Mouse (Mus musculus) kidney, adult 2 months (tissue): ENCODE measurements around the gene Tmprss11d. TPM values are rescaled to one million over a fixed set of nuclear protein-coding genes. Genes with fewer than 3 reads are reported as not detected.
"Not testable (repeated sequence)": the region's sequence is repeated elsewhere in the genome, so short reads cannot be mapped to it uniquely, and the experiment has no call there.

ENCODE experiments used
- DNase-seq: peaks from one replicate; pipeline ENCODE4 v3.0.0; 2021
- H3K27ac ChIP-seq: fragments of 200-500 bp; 2 replicates; pipeline ENCODE4 v1.5.1; 2012; ENCODE audit warnings: low read depth, low read length, control low read depth, inconsistent platforms; ENCODE audit not compliant: insufficient read depth
- H3K27me3 ChIP-seq: fragments of 200-500 bp; replicated peaks from 2 replicates; pipeline ENCODE4 v1.6.1; 2012; ENCODE audit warnings: mild to moderate bottlenecking, moderate library complexity, low read length, inconsistent platforms; ENCODE audit not compliant: control insufficient read depth, insufficient read depth
- H3K36me3 ChIP-seq: fragments of 200-500 bp; 2 replicates; pipeline ENCODE4 v1.6.1; 2012; ENCODE audit warnings: mild to moderate bottlenecking, moderate library complexity, low read length, inconsistent platforms; ENCODE audit not compliant: control insufficient read depth, insufficient read depth
- H3K4me1 ChIP-seq: fragments of 200-500 bp; 2 replicates; pipeline ENCODE4 v1.6.1; 2011; ENCODE audit warnings: low read length; ENCODE audit not compliant: control insufficient read depth, insufficient read depth
- H3K4me3 ChIP-seq: fragments of 200-500 bp; 2 replicates; pipeline ENCODE4 v1.5.1; 2011; ENCODE audit warnings: mild to moderate bottlenecking, low read depth, low read length, control low read depth; ENCODE audit not compliant: insufficient read depth
- CTCF ChIP-seq: fragments of 200-500 bp; conservative IDR thresholded peaks from 2 replicates; pipeline ENCODE4 v1.5.1; 2011; ENCODE audit warnings: low read depth, mild to moderate bottlenecking, control low read depth, low read length, moderate library complexity, mixed read lengths; ENCODE audit not compliant: insufficient read depth, insufficient read length
- POLR2A ChIP-seq: fragments of 200-500 bp; IDR thresholded peaks from one replicate; pipeline ENCODE4 v1.6.1; 2011; ENCODE audit warnings: low read depth, low read length, control low read depth
- WGBS: fragments of 180-500 bp; shearing (Covaris S2); methylation state at CpG from one replicate; pipeline ENCODE4 v1.1.7; 2018; 5-methylcytosine and 5-hydroxymethylcytosine counted together
- polyA plus RNA-seq: library from polyadenylated mRNA; depleted of rRNA; stranded (reverse); fragments of >200 nt; gene quantifications from 2 replicates; pipeline ENCODE4 v1.2.3, GENCODE M21; 2012; rRNA removed

Gene Tmprss11d
- polyA plus RNA-seq, 1 experiment = 0.03 TPM

GRCm38 (mm10) chr5:86359412-86359985 is 13.7 kb downstream of the Tmprss11d start:
- no peaks in the 10 kb centered on the region for H3K36me3 ChIP-seq
- TF ChIP-seq POLR2A (no peak), CTCF (no peak)
- DNase-seq = no peak
- no peaks in the 10 kb centered on the region for H3K27me3 ChIP-seq
- H3K27ac ChIP-seq = no peak overlapping the region
- no peak overlapping the region for H3K4me3 ChIP-seq
- WGBS = 57% methylated on average over 4 of the region's 4 CpGs
- no peaks in the 10 kb centered on the region for H3K4me1 ChIP-seq

GRCm38 (mm10) chr5:86352966-86353365 is 20.3 kb downstream of the Tmprss11d start:
- WGBS = 21% methylated on average over 7 of the region's 7 CpGs
- DNase-seq = peak; percentile 46
- Histone ChIP-seq H3K4me1 (no peaks in the 10 kb centered on the region), H3K27me3 (no peaks in the 10 kb centered on the region), H3K27ac (no peak overlapping the region), H3K36me3 (no peaks in the 10 kb centered on the region), H3K4me3 (no peak overlapping the region)
- TF ChIP-seq POLR2A = no peak

- H3K4me3 ChIP-seq = peak overlapping the region; percentile 44
- DNase-seq, H3K4me1 ChIP-seq, H3K36me3 ChIP-seq, H3K27ac ChIP-seq, H3K27me3 ChIP-seq: not testable (repeated sequence)
- 52% methylated on average over 30 of the region's 30 CpGs for WGBS
These were observed 54.9 kb downstream of the Tmprss11d start for GRCm38 (mm10) chr5:86318018-86318956.

- H3K36me3 ChIP-seq = no peaks in the 10 kb centered on the region
- no peaks in the 10 kb centered on the region for H3K27me3 ChIP-seq
- H3K4me1 ChIP-seq = no peaks in the 10 kb centered on the region
- H3K27ac ChIP-seq = no peak overlapping the region
- 66% methylated on average over 5 of the region's 5 CpGs for WGBS
- no peak overlapping the region for H3K4me3 ChIP-seq
- no peak for DNase-seq
- no peak for TF ChIP-seq POLR2A
- TF ChIP-seq CTCF = no peak
These were observed 67.1 kb downstream of the Tmprss11d start for GRCm38 (mm10) chr5:86306116-86306515.

GRCm38 (mm10) chr5:86303877-86304276 is 69.3 kb downstream of the Tmprss11d start:
- 84% methylated on average over 8 of the region's 8 CpGs for WGBS
- no peak for TF ChIP-seq CTCF
- TF ChIP-seq POLR2A = no peak

GRCm38 (mm10) chr5:86289208-86289607 is 84.0 kb downstream of the Tmprss11d start, which contains the start of gene Tmprss11c:
Gene Tmprss11c, minus strand, starts transcription at chr5:86289308.
- Histone ChIP-seq H3K36me3 (no peaks in the 10 kb centered on the region), H3K27ac (no peak within 1 kb of the TSS), H3K4me3 (no peak within 1 kb of the TSS), H3K27me3 (no peaks in the 10 kb centered on the region), H3K4me1 (no peaks in the 10 kb centered on the region)
- TF ChIP-seq POLR2A = no peak
- no peak for TF ChIP-seq CTCF
- no peak for DNase-seq
- WGBS = 73% methylated on average over 4 of the region's 4 CpGs

More at GRCm38 (mm10) chr5:86303877-86304276, 69.3 kb downstream of the Tmprss11d start:
- DNase-seq = no peak
- Histone ChIP-seq H3K36me3 (no peaks in the 10 kb centered on the region), H3K4me3 (no peak overlapping the region), H3K27me3 (no peaks in the 10 kb centered on the region), H3K4me1 (no peaks in the 10 kb centered on the region), H3K27ac (no peak overlapping the region)

Other genes with a start within 250 kb of the Tmprss11d start
- 1.5 and 2.1 TPM in 2 replicates for gene Uba6, start 200.6 kb downstream of the Tmprss11d start, polyA plus RNA-seq
- gene Gnrhr, start 175.5 kb downstream of the Tmprss11d start, polyA plus RNA-seq = not detected in 2 replicates
- not detected in 2 replicates for gene Tmprss11c, start 84.1 kb downstream of the Tmprss11d start, polyA plus RNA-seq
- not detected in 2 replicates for gene Tmprss11a, start 95.6 kb upstream of the Tmprss11d start, polyA plus RNA-seq
- gene Tmprss11g, start 145.2 kb upstream of the Tmprss11d start, polyA plus RNA-seq = 0.02 TPM in 1 of 2 replicates, not detected in the other